Mouse (Mus musculus) megakaryocyte, embryonic 14.5 days (primary cell): ENCODE results near the gene Slc22a1. TPM values are rescaled to one million over a fixed set of nuclear protein-coding genes. Genes with fewer than 3 reads are reported as not detected.

Experiments
- H3K27me3 ChIP-seq: replicated peaks from 2 replicates; pipeline ENCODE3; 2012; ENCODE audit warnings: inconsistent platforms
- H3K36me3 ChIP-seq: replicated peaks from 2 replicates; pipeline ENCODE3; 2012; ENCODE audit warnings: low read length, inconsistent platforms, mixed read lengths
- H3K4me1 ChIP-seq: 2 replicates; pipeline ENCODE4 v1.6.1; 2012; ENCODE audit warnings: inconsistent platforms
- H3K4me3 ChIP-seq: replicated peaks from 2 replicates; pipeline ENCODE3; 2012; ENCODE audit warnings: moderate library complexity, mild to moderate bottlenecking, inconsistent platforms
- H3K9me3 ChIP-seq: 2 replicates; pipeline ENCODE4 v1.6.1; 2012; ENCODE audit warnings: inconsistent platforms
- FLI1 ChIP-seq: IDR thresholded peaks from 2 replicates; pipeline ENCODE4 v1.6.1; 2012; ENCODE audit warnings: low read length, inconsistent platforms, mixed read lengths
- GATA1 ChIP-seq: IDR thresholded peaks from 3 replicates; pipeline ENCODE4 v1.6.1; 2012; ENCODE audit warnings: mixed read lengths, low read length, inconsistent platforms, borderline replicate concordance
- polyA plus RNA-seq: library from polyadenylated mRNA; stranded (reverse); fragments of >175 nt; gene quantifications from 2 replicates; pipeline ENCODE4 v1.2.3, GENCODE M21; 2012; ENCODE audit warnings: low replicate concordance; ENCODE audit not compliant: insufficient read depth

Slc22a1 gene
- polyA plus RNA-seq, 1 experiment = not detected

GRCm38 (mm10) chr17:12641087-12641486 lies 34.5 kb downstream of the Slc22a1 start:
- Histone ChIP-seq H3K27me3 (no peaks in the 10 kb centered on the region), H3K4me3 (no peak overlapping the region), H3K36me3 (no peaks in the 10 kb centered on the region), H3K9me3 (peaks cover 16% of the 10 kb centered on the region), H3K4me1 (no peaks in the 10 kb centered on the region)
- no peak for TF ChIP-seq FLI1
- no peak for TF ChIP-seq GATA1

GRCm38 (mm10) chr17:12639585-12639984 lies 36.0 kb downstream of the Slc22a1 start:
- Histone ChIP-seq H3K9me3 (peaks cover 16% of the 10 kb centered on the region), H3K4me3 (no peak overlapping the region), H3K4me1 (no peaks in the 10 kb centered on the region), H3K36me3 (no peaks in the 10 kb centered on the region), H3K27me3 (peaks cover 2% of the 10 kb centered on the region)
- TF ChIP-seq GATA1 (no peak), FLI1 (no peak)

GRCm38 (mm10) chr17:12634814-12635213 lies 40.8 kb downstream of the Slc22a1 start:
- Histone ChIP-seq H3K4me3 (no peak overlapping the region), H3K4me1 (no peaks in the 10 kb centered on the region), H3K27me3 (peaks cover 13% of the 10 kb centered on the region), H3K9me3 (peaks cover 10% of the 10 kb centered on the region), H3K36me3 (no peaks in the 10 kb centered on the region)
- TF ChIP-seq FLI1 (no peak), GATA1 (no peak)

GRCm38 (mm10) chr17:12631771-12632600 lies 43.6 kb downstream of the Slc22a1 start:
- H3K9me3 ChIP-seq = no peaks in the 10 kb centered on the region
- H3K27me3 ChIP-seq = peaks cover 16% of the 10 kb centered on the region
- no peak for TF ChIP-seq GATA1
- TF ChIP-seq FLI1 = no peak
- H3K4me1 ChIP-seq = no peaks in the 10 kb centered on the region
- H3K36me3 ChIP-seq = no peaks in the 10 kb centered on the region
- no peak overlapping the region for H3K4me3 ChIP-seq

GRCm38 (mm10) chr17:12630976-12631730 lies 44.5 kb downstream of the Slc22a1 start:
- TF ChIP-seq FLI1 (no peak), GATA1 (no peak)
- Histone ChIP-seq H3K4me1 (no peaks in the 10 kb centered on the region), H3K9me3 (peaks cover 6% of the 10 kb centered on the region), H3K4me3 (no peak overlapping the region), H3K27me3 (peaks cover 16% of the 10 kb centered on the region), H3K36me3 (no peaks in the 10 kb centered on the region)

GRCm38 (mm10) chr17:12627983-12628382 lies 47.6 kb downstream of the Slc22a1 start:
- H3K4me3 ChIP-seq = no peak overlapping the region
- H3K27me3 ChIP-seq = peaks cover 9% of the 10 kb centered on the region
- no peak for TF ChIP-seq FLI1
- no peak for TF ChIP-seq GATA1
- H3K4me1 ChIP-seq = no peaks in the 10 kb centered on the region; the same call in 1 of the 2 replicates
- no peaks in the 10 kb centered on the region for H3K36me3 ChIP-seq
- H3K9me3 ChIP-seq = peaks cover 35% of the 10 kb centered on the region

GRCm38 (mm10) chr17:12619641-12620040 lies 56.0 kb downstream of the Slc22a1 start:
- no peaks in the 10 kb centered on the region for H3K4me1 ChIP-seq
- H3K9me3 ChIP-seq = peaks cover 13% of the 10 kb centered on the region
- no peaks in the 10 kb centered on the region for H3K36me3 ChIP-seq
- H3K27me3 ChIP-seq = peaks cover 6% of the 10 kb centered on the region
- no peak overlapping the region for H3K4me3 ChIP-seq
- no peak for TF ChIP-seq GATA1
- no peak for TF ChIP-seq FLI1

- TF ChIP-seq GATA1 (no peak), FLI1 (no peak)
- Histone ChIP-seq H3K4me3 (no peak overlapping the region), H3K36me3 (no peaks in the 10 kb centered on the region), H3K9me3 (no peaks in the 10 kb centered on the region; the same call in 1 of the 2 replicates), H3K27me3 (peaks cover 4% of the 10 kb centered on the region), H3K4me1 (no peaks in the 10 kb centered on the region)
Observed at GRCm38 (mm10) chr17:12615429-12615828, 60.2 kb downstream of the Slc22a1 start.

GRCm38 (mm10) chr17:12614511-12615385 lies 60.9 kb downstream of the Slc22a1 start:
- Histone ChIP-seq H3K4me1 (no peaks in the 10 kb centered on the region), H3K36me3 (no peaks in the 10 kb centered on the region), H3K9me3 (no peaks in the 10 kb centered on the region; the same call in 1 of the 2 replicates), H3K27me3 (peaks cover 4% of the 10 kb centered on the region), H3K4me3 (no peak overlapping the region)
- TF ChIP-seq FLI1 (no peak), GATA1 (no peak)

GRCm38 (mm10) chr17:12607202-12607601 lies 68.4 kb downstream of the Slc22a1 start:
- no peaks in the 10 kb centered on the region for H3K9me3 ChIP-seq
- no peak for TF ChIP-seq GATA1
- TF ChIP-seq FLI1 = no peak
- H3K27me3 ChIP-seq = peaks cover 3% of the 10 kb centered on the region
- H3K36me3 ChIP-seq = no peaks in the 10 kb centered on the region
- H3K4me1 ChIP-seq = peaks cover 3% of the 10 kb centered on the region; the same call in 1 of the 2 replicates
- H3K4me3 ChIP-seq = no peak overlapping the region
